Mouse (Mus musculus) cortical plate, adult 2 months (tissue): Measurements from ENCODE around the gene Tldc2.

Source experiments
- CTCF ChIP-seq: fragments of 200-500 bp; IDR thresholded peaks from 2 replicates; pipeline ENCODE4 v1.5.1; 2011; ENCODE audit warnings: mild to moderate bottlenecking, control low read depth, low read length; ENCODE audit not compliant: insufficient read depth; ENCODE audit errors: extremely low read depth
- POLR2A ChIP-seq: fragments of 200-500 bp; IDR thresholded peaks from 2 replicates; pipeline ENCODE4 v1.6.1; 2011; ENCODE audit warnings: mild to moderate bottlenecking, low read length, control low read depth; ENCODE audit not compliant: insufficient read depth; ENCODE audit errors: extremely low read depth

DNA sequence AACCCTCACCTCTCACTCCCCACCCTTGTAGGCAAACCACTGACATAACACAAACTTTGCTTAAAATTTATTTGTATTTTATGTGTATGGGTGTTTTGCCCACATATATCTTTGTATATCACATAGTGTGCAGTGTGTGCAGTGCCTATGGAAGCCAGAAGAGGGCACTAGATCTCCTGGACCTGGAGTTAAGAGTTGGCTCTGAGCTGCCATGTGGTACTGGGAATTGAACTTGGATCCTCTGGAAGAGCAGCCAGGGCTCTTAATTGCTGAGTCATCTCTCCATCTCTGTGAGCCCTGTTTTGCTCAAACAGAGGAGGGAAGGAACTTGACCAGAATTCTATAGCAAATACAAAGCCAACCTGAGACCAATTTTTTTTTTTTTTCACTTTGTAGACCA, 42.9 kb upstream of the Tldc2 start:
- TF ChIP-seq POLR2A (no peak), CTCF (no peak)
